Comparison of ENCODE assay signal across 25 mouse cellular contexts in the genomic region with DNA sequence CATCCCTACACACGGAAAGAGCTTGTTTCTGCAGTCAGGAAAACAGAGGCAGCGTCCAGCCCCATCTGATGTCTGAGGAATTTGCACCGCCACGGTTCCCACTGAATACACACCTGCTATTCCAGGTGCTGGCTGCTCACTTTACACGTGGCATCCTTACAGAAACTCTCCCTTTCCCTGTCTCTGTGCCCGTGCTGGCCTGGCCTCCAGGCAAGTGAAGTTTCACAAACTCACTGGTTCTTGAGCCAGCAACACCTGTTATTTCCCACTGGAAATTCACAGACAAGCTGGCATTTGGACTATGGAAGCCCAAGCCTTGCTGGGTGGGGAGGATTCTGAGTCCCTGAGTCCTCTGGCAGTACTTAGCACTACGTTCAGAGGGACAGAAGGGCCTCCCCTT.
DNase-seq lines count a peak whose midpoint lies in the region; ATAC-seq and TF ChIP-seq lines count a peak whose summit lies in the region.
"Had no signal": no experiment of that assay in that cellular context is flagged by ENCODE, and none has a peak within 500 bp of the region (broad histone marks: within the 10 kb centered on the region; RNA-seq: fewer than 3 reads in every experiment).

No protein-coding gene starts in this region.

- no peak overlapping the region for H3K4me3 ChIP-seq in kidney, adult 2 months (ENCODE audit: insufficient read depth, low read depth, low read length)
- peak overlapping the region; percentile 56 for H3K4me3 ChIP-seq in megakaryocyte, embryonic 14.5 days (replicated peaks)
- H3K4me3 ChIP-seq in CH12.LX (replicated peaks in 1 of 3; ENCODE audit: low read depth in 2 of 3, low read length in 2 of 3, poor library complexity in 1 of 3) = peak overlapping the region in 1 of 3 experiments; percentile 5
- H3K4me3 ChIP-seq in hindbrain, embryonic 10.5 days = no peak overlapping the region
- no peak overlapping the region for H3K4me3 ChIP-seq in lung, postnatal 0 days (ENCODE audit: low read depth, low read length)
- H3K4me3 ChIP-seq: embryonic facial prominence, embryonic 13.5 days; embryonic facial prominence, embryonic 15.5 days; erythroblast, embryonic 14.5 days; forebrain, embryonic 10.5 days; forebrain, embryonic 12.5 days had no signal

- no peaks in the 10 kb centered on the region for H3K9me3 ChIP-seq in megakaryocyte, embryonic 14.5 days
- H3K9me3 ChIP-seq in CH12.LX (replicated peaks; ENCODE audit: low read length) = no peaks in the 10 kb centered on the region
- no peaks in the 10 kb centered on the region for H3K9me3 ChIP-seq in hindbrain, embryonic 10.5 days
- H3K9me3 ChIP-seq in lung, postnatal 0 days (ENCODE audit: low read length) = no peaks in the 10 kb centered on the region
- H3K9me3 ChIP-seq: embryonic facial prominence, embryonic 13.5 days; embryonic facial prominence, embryonic 15.5 days; forebrain, embryonic 10.5 days; forebrain, embryonic 12.5 days had no signal

- H3K27me3 ChIP-seq in kidney, adult 2 months (replicated peaks; ENCODE audit: control insufficient read depth, insufficient read depth, low read length) = no peaks in the 10 kb centered on the region
- no peaks in the 10 kb centered on the region for H3K27me3 ChIP-seq in megakaryocyte, embryonic 14.5 days (replicated peaks)
- H3K27me3 ChIP-seq in CH12.LX (replicated peaks) = no peaks in the 10 kb centered on the region
- no peaks in the 10 kb centered on the region for H3K27me3 ChIP-seq in hindbrain, embryonic 10.5 days (ENCODE audit: insufficient read depth, poor library complexity, severe bottlenecking)
- H3K27me3 ChIP-seq in lung, postnatal 0 days (replicated peaks; ENCODE audit: insufficient read depth, low read length) = no peaks in the 10 kb centered on the region
- H3K27me3 ChIP-seq: embryonic facial prominence, embryonic 13.5 days; embryonic facial prominence, embryonic 15.5 days; forebrain, embryonic 12.5 days; Patski had no signal

- no peak overlapping the region for H3K27ac ChIP-seq in kidney, adult 2 months (ENCODE audit: insufficient read depth, low read depth, low read length)
- H3K27ac ChIP-seq in CH12.LX (ENCODE audit: insufficient read depth, low read depth) = peak overlapping the region; percentile 98
- no peak overlapping the region for H3K27ac ChIP-seq in hindbrain, embryonic 10.5 days
- no peak overlapping the region for H3K27ac ChIP-seq in lung, postnatal 0 days (ENCODE audit: low read length)
- H3K27ac ChIP-seq: embryonic facial prominence, embryonic 13.5 days; embryonic facial prominence, embryonic 15.5 days; forebrain, embryonic 10.5 days; forebrain, embryonic 12.5 days had no signal

- no peak for TF ChIP-seq CTCF in kidney, adult 2 months (conservative IDR thresholded peaks at IDR 0.05; ENCODE audit: insufficient read depth, insufficient read length, low read depth, low read length)
- no peak for TF ChIP-seq CTCF in CH12.LX (conservative IDR thresholded peaks at IDR 0.05 in 1 of 2, IDR thresholded peaks at IDR 0.05 in 1 of 2; ENCODE audit: low read depth in 2 of 2, low read length in 2 of 2)
- TF ChIP-seq CTCF in lung, postnatal 0 days (IDR thresholded peaks at IDR 0.05) = no peak

- dilution Hi-C loops in CH12.LX (cut with MboI; ENCODE audit: extremely low pct_ligation_motif_present, extremely low pct_unique_long_range_greater_than_20kb, low sequenced_read_pairs) = no loop called here

- no peaks in the 10 kb centered on the region for H3K36me3 ChIP-seq in kidney, adult 2 months (ENCODE audit: control insufficient read depth, insufficient read depth, low read length)
- H3K36me3 ChIP-seq in megakaryocyte, embryonic 14.5 days (replicated peaks; ENCODE audit: low read length) = peaks cover 54% of the 10 kb centered on the region
- no peaks in the 10 kb centered on the region for H3K36me3 ChIP-seq in CH12.LX (replicated peaks in 1 of 2; ENCODE audit: control insufficient read depth in 1 of 2, insufficient read depth in 1 of 2, low read length in 1 of 2)
- H3K36me3 ChIP-seq in hindbrain, embryonic 10.5 days = peaks cover 60% of the 10 kb centered on the region
- H3K36me3 ChIP-seq in lung, postnatal 0 days (ENCODE audit: insufficient read depth, low read length) = no peaks in the 10 kb centered on the region
- H3K36me3 ChIP-seq: embryonic facial prominence, embryonic 13.5 days; embryonic facial prominence, embryonic 15.5 days; forebrain, embryonic 12.5 days; G1E had no signal

- TF ChIP-seq EP300 in CH12.LX (IDR thresholded peaks at IDR 0.05; ENCODE audit: low read length) = no peak
- TF ChIP-seq EP300 in lung, postnatal 0 days (IDR thresholded peaks at IDR 0.05) = no peak

- peak; percentile 10 for DNase-seq in kidney, adult 2 months
- DNase-seq in kidney, postnatal 4 days = no peak
- no peak for DNase-seq in CH12.LX (ENCODE audit: extremely low read depth)
- peak; percentile 56 for DNase-seq in brain, adult 2 months (ENCODE audit: low read depth, low spot score)
- no peak for DNase-seq in hindbrain, embryonic 10.5 days (ENCODE audit: low spot score)
- DNase-seq in lung, postnatal 0 days (ENCODE audit: low spot score) = no peak
- DNase-seq: adrenal gland, adult 8-10 months; adrenal gland, postnatal 14 days; adrenal gland, postnatal 36 days; cerebellum, adult 11 months; cerebellum, adult 9-11 months; cerebellum, postnatal 14 days; cerebellum, postnatal 36 days; embryo, embryonic 11 days had no signal

- in situ Hi-C loops in CH12.LX (cut with MboI; ENCODE audit: low pct_ligation_motif_present, low pct_unique_long_range_greater_than_20kb, low sequenced_read_pairs) = no loop called here

- H3K4me1 ChIP-seq in kidney, adult 2 months (ENCODE audit: control insufficient read depth, insufficient read depth, low read length) = no peaks in the 10 kb centered on the region
- H3K4me1 ChIP-seq in megakaryocyte, embryonic 14.5 days = peaks cover 96% of the 10 kb centered on the region
- peaks cover 36 to 72% of the 10 kb centered on the region in 2 experiments for H3K4me1 ChIP-seq in CH12.LX (ENCODE audit: control insufficient read depth in 1 of 2, insufficient read depth in 2 of 2)
- peaks cover 52% of the 10 kb centered on the region for H3K4me1 ChIP-seq in hindbrain, embryonic 10.5 days (replicated peaks)
- H3K4me1 ChIP-seq in lung, postnatal 0 days (ENCODE audit: insufficient read depth, low read depth, low read length) = no peaks in the 10 kb centered on the region

- no peak for TF ChIP-seq POLR2A in kidney, adult 2 months (IDR thresholded peaks at IDR 0.05; ENCODE audit: low read depth, low read length)
- no peak for TF ChIP-seq POLR2A in CH12.LX (IDR thresholded peaks at IDR 0.05; ENCODE audit: low read depth, low read length)

- no peak overlapping the region; the same call in 1 of the 2 replicates for H3K4me2 ChIP-seq in CH12.LX (ENCODE audit: insufficient read depth, low read depth, poor library complexity, severe bottlenecking)
- H3K4me2 ChIP-seq in lung, postnatal 0 days (replicated peaks; ENCODE audit: low read depth, low read length) = no peak overlapping the region
- H3K4me2 ChIP-seq: embryonic facial prominence, embryonic 13.5 days; embryonic facial prominence, embryonic 15.5 days; forebrain, embryonic 12.5 days had no signal

- TF ChIP-seq RAD21 in CH12.LX (IDR thresholded peaks at IDR 0.05; ENCODE audit: low read depth, low read length) = no peak

- no peaks in the 10 kb centered on the region for H3K79me2 ChIP-seq in CH12.LX (replicated peaks; ENCODE audit: control insufficient read depth, extremely low read depth, insufficient read depth, poor library complexity, severe bottlenecking)

- WGBS in kidney, adult 2 months = 72% methylated on average over 7 of the region's 7 CpGs
- 90% methylated on average over 7 of the region's 7 CpGs for WGBS in hindbrain, embryonic 10.5 days
- 65% methylated on average over 7 of the region's 7 CpGs for WGBS in lung, postnatal 0 days

- ATAC-seq in megakaryocyte, adult 5-6 weeks (ENCODE audit: poor library complexity, severe bottlenecking) = no peak
- ATAC-seq in lung, postnatal 0 days = no peak
- ATAC-seq: forebrain, embryonic 14.5 days; forebrain, embryonic 16.5 days; Patski had no signal

- H3K9ac ChIP-seq in CH12.LX (ENCODE audit: insufficient read depth, low read depth) = no peak overlapping the region
- H3K9ac ChIP-seq in lung, postnatal 0 days (replicated peaks; ENCODE audit: low read depth) = no peak overlapping the region
- H3K9ac ChIP-seq: embryonic facial prominence, embryonic 13.5 days; embryonic facial prominence, embryonic 15.5 days; forebrain, embryonic 12.5 days had no signal

TF ChIP-seq in CH12.LX, 34 proteins besides CTCF, POLR2A, EP300 and RAD21:
- 0 out of 2 replicates have a peak, but pooled peaks have one; percentile 4 for TF ChIP-seq MEF2A (IDR thresholded peaks at IDR 0.05; ENCODE audit: borderline replicate concordance, low read depth, low read length)
- 0 out of 2 replicates have a peak, but pooled peaks have one; percentile 20 for TF ChIP-seq BHLHE40 (IDR thresholded peaks at IDR 0.05; ENCODE audit: low read depth, low read length)
- no peak for TF ChIP-seq E2F4 (IDR thresholded peaks at IDR 0.05; ENCODE audit: insufficient replicate concordance, low read depth, low read length)

Comparison
In these comparisons a context has a peak if more than half of its experiments do, and no peak if none do; other contexts are left out.
1. DNase-seq: peak in kidney, adult 2 months (single experiment) and brain, adult 2 months (single experiment); none in kidney, postnatal 4 days (0 of 2), CH12.LX (single experiment), hindbrain, embryonic 10.5 days (single experiment) and lung, postnatal 0 days (single experiment).